In genomic region chr7:119219121-119219520, GRCm38 (mm10) we compare ENCODE assay signal across 34 mouse cellular contexts. TPM values are rescaled to one million over a fixed set of nuclear protein-coding genes. Genes with fewer than 3 reads are reported as not detected.
"Had no signal": no experiment of that assay in that cellular context is flagged by ENCODE, and none has a peak within 500 bp of the region (broad histone marks: within the 10 kb centered on the region; RNA-seq: fewer than 3 reads in every experiment).

No protein-coding gene starts in this region.

- ATAC-seq: forebrain, embryonic 13.5 days; forebrain, embryonic 14.5 days; forebrain, embryonic 15.5 days; forebrain, embryonic 16.5 days; forebrain, postnatal 0 days had no signal

- H3K4me1 ChIP-seq: embryonic facial prominence, embryonic 10.5 days; embryonic facial prominence, embryonic 12.5 days; embryonic facial prominence, embryonic 13.5 days; embryonic facial prominence, embryonic 15.5 days; forebrain, embryonic 10.5 days; forebrain, embryonic 13.5 days; forebrain, embryonic 15.5 days; heart, embryonic 10.5 days had no signal

- H3K4me2 ChIP-seq: embryonic facial prominence, embryonic 12.5 days; embryonic facial prominence, embryonic 13.5 days; embryonic facial prominence, embryonic 15.5 days; forebrain, embryonic 13.5 days; forebrain, embryonic 15.5 days; heart, embryonic 11.5 days had no signal

- H3K9ac ChIP-seq: embryonic facial prominence, embryonic 12.5 days; embryonic facial prominence, embryonic 13.5 days; embryonic facial prominence, embryonic 15.5 days; forebrain, embryonic 13.5 days; forebrain, embryonic 15.5 days; forebrain, postnatal 0 days had no signal

- H3K36me3 ChIP-seq: embryonic facial prominence, embryonic 10.5 days; embryonic facial prominence, embryonic 12.5 days; embryonic facial prominence, embryonic 13.5 days; embryonic facial prominence, embryonic 15.5 days; forebrain, embryonic 10.5 days; forebrain, embryonic 15.5 days; heart, embryonic 10.5 days had no signal

- H3K9me3 ChIP-seq: embryonic facial prominence, embryonic 10.5 days; embryonic facial prominence, embryonic 12.5 days; embryonic facial prominence, embryonic 13.5 days; embryonic facial prominence, embryonic 15.5 days; forebrain, embryonic 10.5 days; forebrain, embryonic 13.5 days; forebrain, embryonic 15.5 days; heart, embryonic 10.5 days had no signal

- H3K27ac ChIP-seq: embryonic facial prominence, embryonic 10.5 days; embryonic facial prominence, embryonic 12.5 days; embryonic facial prominence, embryonic 13.5 days; embryonic facial prominence, embryonic 15.5 days; forebrain, embryonic 10.5 days; forebrain, embryonic 13.5 days; forebrain, embryonic 15.5 days; gastrocnemius, adult 2 months; heart, adult 2 months; heart, embryonic 10.5 days had no signal

- H3K4me3 ChIP-seq: embryonic facial prominence, embryonic 10.5 days; embryonic facial prominence, embryonic 12.5 days; embryonic facial prominence, embryonic 13.5 days; embryonic facial prominence, embryonic 15.5 days; erythroblast, embryonic 14.5 days; forebrain, embryonic 10.5 days; forebrain, embryonic 13.5 days; forebrain, embryonic 15.5 days; gastrocnemius, adult 2 months; heart, adult 2 months; heart, embryonic 10.5 days had no signal

- H3K27me3 ChIP-seq: embryonic facial prominence, embryonic 12.5 days; embryonic facial prominence, embryonic 13.5 days; embryonic facial prominence, embryonic 15.5 days; forebrain, embryonic 13.5 days; forebrain, embryonic 15.5 days had no signal

- DNase-seq: cerebellum, adult 9-11 months; cerebellum, postnatal 10 days; cerebellum, postnatal 14 days; cerebellum, postnatal 25 days; cerebellum, postnatal 36 days; embryo, embryonic 11 days; forebrain, postnatal 0 days; gastrocnemius, adult 2 months; gastrocnemius, postnatal 10 days; gastrocnemius, postnatal 14 days; gastrocnemius, postnatal 25 days; gastrocnemius, postnatal 36 days; heart, adult 11 months; heart, adult 18-20 months; heart, adult 2 months had no signal

RNA-seq across cellular contexts. Expression of gene Gpr139, which starts 34.7 kb away (rescaled TPM):
- total RNA-seq: common myeloid progenitor, adult 5-6 weeks; gastrocnemius, adult 18-20 months; gastrocnemius, adult 2 months; gastrocnemius, adult 8-10 months; gastrocnemius, postnatal 10 days; gastrocnemius, postnatal 14 days; gastrocnemius, postnatal 25 days; gastrocnemius, postnatal 36 days; gastrocnemius, postnatal 4 days; granulocyte monocyte progenitor cell, adult 5-6 weeks; heart, adult 18-20 months; heart, adult 2 months; heart, adult 8-10 months had no signal
- polyA plus RNA-seq: embryonic facial prominence, embryonic 15.5 days; erythroblast, embryonic 14.5 days; gonadal fat pad, adult 2 months; heart, adult 2 months; heart, embryonic 10.5 days; heart, embryonic 11.5 days had no signal
